Mouse (Mus musculus): Measurements from ENCODE around the gene Itgav.
"Not testable (repeated sequence)": the region's sequence is repeated elsewhere in the genome, so short reads cannot be mapped to it uniquely, and the experiment has no call there.

The Itgav gene

DNA sequence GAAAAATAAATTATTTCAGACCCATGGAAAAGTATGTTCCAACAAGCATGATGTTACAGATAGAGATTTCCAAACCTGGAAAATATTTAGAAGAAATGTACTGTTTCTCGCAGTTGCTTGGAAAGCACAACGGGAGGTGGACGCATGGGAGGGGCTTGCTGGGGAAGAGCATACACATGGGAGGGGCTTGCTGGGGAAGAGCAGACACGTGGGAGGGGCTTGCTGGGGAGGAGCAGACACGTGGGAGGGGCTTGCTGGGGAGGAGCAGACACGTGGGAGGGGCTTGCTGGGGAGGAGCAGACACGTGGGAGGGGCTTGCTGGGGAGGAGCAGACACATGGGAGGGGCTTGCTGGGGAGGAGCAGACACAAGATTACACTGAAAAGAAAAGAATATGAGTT is 10.9 kb upstream of the Itgav start:
- DNase-seq: not testable (repeated sequence)

DNA sequence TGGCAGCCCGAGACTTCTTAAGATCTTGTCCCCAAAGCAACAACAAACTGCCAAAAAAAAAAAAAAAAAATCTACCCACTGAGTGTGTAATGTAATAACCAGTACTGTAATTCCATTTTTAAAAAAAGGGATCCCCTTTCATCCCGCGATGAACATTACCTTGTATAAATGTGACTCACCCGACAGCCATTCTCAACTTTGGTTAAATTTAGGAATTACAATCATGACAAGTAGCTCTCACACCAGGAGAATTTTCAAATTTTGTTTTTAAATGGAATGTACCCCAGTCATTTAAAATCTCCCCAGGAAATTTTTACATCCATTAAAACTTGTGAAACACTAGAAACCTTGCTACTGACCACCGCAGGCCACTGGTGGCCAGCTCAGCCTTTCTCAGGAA is 10.3 kb upstream of the Itgav start:
- DNase-seq: no peak

DNA sequence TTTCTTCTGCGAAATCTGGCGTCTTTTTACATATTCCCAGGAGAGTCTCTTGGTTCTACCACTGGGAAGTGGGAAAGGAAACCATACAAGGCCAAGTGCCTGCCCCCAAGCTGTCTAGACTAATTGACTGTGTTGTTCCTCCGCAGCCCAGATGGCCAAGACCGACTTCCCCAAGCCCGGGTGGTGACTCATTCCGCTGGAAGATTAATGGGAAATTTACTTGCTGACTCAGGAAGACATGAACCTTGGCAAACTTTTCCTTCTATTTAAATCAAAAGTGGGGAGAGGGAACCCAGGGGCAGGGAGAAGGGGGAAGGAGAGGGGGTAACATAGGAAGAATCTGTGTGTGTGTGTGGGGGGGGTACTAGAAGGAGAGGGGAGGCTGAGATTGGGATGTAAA is 9.4 kb upstream of the Itgav start:
- peak; percentile 24 to 54 for DNase-seq

DNA sequence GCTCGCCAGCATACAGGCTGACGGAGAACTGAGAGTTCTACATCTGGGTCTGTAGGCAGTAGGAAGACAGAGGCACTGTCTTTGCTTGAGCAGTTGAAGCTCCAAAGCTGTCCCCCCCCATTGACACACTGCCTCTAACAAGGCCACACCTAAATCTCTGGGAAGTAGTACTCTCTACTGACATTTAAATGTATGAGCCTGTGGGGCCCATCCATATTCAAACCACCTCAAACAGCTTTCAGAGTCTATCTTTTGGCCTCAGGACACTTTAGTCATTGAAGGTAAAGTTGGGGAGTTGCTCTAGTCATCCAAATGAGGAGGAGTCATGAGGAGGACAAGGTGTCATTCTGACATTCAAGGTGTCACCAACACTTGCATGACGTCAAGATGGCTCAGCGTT is 5.9 kb upstream of the Itgav start:
- no peak for DNase-seq

DNA sequence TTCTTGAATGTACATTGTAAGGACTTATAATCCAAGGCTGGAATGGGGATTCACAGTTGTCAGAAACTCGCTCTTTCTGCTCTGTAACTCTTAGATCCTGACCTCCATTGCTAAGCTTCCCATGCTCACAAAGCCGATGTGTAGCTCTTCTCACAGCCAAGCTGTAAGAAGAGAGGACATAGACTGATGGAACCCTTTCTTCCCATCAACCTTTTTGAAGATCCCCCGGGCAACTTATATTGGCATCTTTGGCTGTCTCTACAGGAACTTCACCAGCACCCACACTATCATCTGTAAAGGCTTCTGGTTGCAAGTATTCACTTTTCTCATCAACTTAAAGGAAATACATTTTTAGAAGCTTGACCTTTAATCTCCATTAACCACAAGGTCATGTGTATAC is 2.6 kb upstream of the Itgav start:
- no peak for DNase-seq

DNA sequence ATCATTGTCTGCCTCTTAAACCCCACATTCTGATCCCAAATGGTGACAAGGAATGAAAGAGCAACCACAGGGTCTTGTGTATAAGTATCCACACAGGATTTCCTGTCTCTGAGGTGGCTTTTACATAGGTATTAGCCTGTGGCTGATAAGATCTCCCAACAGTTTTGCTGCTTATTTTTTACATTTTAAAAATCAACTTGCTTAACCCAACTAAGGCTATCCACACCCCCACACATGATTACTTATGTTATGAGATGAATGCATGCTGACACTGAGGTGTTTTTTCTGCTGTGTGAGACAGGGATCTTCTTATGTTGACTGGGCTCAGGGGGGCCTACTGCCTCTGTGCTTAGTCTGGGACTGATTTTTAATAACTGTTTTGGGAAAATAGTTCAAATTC is 1.3 kb upstream of the Itgav start:
- DNase-seq: no peak

DNA sequence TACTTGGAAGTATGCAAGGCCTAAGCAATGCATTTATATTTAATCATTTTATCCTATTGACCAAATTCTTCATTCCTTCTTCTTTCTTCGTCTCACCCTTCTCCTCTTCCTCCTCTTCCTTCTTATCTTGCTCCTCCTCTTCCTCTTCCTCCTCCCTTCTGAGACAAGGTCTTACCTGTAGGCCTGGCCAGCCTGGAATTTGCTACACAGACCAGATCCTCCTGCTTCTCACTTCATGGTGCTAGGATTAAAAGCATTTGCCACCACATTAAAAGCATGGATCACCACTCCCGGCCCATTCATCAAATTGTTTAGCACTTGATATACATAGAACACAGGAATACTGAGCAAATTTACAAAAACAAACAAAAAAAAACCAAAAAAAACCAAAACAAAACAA is 851 bp upstream of the Itgav start:
- DNase-seq: no peak

DNA sequence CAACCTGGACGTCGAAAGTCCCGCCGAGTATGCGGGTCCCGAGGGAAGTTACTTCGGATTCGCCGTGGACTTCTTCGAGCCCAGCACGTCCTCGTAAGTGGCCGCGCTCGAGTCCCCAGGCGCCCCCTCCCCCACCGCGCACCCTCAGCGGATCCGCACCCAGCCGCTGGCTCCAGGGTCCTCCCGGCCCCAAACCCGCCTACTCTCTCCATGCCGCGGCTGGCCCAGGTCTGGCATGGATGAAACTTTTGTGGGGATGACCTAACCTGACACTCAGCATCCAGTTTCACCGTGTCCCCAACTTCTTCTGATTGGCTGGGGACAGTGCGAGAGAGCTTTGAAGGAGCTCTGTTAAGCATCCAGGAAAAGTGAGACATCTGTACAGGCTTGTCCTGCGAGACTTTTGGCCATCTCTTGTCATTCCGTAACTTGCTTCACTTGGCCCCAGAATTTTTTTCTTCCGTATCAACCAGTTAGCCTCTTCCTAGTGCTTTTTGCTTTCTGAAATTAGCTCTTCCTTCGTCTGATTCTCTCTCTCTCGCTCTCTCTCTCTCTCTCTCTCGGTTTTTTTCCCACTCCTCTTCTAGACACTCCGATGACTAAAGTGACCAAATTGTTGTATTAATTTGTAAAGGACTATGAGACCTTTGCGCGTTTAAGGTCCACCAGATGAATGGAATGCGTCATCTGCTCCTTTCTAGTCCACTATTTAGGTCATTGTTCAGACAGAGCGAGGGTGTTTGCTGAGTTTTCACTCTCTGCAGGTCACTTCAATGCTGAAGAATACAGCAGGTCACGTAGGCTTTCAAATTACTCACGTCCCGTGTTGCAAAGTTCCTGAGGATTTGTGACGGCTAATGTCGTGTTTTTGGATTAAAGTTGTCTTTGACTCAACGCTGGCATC is 882 bp downstream of the Itgav start:
- DNase-seq: peak in 1 of 2 experiments; percentile 59

DNA sequence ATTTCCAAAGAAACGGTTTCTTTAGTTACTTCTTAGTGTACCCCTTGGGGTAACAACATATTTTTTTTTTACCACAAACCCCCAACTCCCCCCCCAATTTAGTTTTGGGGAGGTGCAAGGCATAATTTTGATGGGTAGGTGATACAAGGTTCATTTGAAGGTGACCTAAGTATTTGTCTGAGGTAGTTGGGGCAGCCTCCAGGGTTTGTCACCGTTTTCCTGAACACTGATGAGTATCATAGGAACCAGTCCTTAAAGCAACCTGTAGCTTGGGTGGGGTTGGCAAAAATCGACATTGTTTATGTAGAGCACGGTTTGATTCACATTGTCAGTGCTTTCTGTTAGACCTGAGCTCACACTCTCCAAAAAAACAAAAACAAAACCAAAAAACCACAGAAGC is 1.6 kb downstream of the Itgav start:
- DNase-seq: no peak

DNA sequence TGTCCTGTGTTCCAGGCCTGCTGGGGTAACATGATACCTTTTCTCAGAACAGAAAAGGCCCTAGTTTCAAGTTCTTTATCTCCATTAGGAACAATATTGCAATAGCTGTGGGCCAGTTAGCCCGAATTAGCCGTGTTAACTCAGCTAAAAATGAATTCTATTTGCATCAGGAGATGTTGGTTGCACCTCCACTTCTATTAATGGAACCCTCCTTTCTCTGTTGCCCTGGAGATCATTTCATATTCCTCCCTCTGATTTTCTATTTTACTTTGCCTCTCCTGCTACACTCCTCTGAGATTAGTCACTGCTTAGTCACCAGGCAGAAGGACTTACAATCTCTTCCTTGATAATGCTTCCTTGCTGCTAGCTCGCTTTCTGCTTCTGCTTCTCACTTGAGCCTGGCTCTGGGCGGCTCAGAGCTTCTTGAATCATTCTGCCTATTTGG is 4.1 kb downstream of the Itgav start:
- DNase-seq: no peak

DNA sequence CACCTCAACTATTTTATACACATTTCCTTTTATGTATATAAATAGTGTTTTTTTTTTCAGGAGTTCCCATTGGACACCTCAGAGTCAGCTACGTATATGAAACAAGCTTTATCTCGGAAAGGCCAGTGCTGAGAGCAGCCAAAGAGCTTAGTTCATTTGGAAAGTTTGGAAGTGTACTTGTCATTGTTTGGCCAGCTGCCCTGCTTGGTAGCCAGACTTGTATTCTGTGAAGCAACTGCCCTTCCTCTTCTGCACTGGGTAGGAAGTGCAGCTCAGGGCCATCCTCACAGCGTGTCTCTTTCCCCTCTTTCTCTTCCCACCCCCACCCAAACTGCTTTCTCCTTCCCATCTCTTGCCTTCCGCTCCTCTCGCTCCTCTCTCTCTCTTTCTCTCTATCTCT is 5.1 kb downstream of the Itgav start:
- DNase-seq: peak in 1 of 2 experiments; percentile 30

DNA sequence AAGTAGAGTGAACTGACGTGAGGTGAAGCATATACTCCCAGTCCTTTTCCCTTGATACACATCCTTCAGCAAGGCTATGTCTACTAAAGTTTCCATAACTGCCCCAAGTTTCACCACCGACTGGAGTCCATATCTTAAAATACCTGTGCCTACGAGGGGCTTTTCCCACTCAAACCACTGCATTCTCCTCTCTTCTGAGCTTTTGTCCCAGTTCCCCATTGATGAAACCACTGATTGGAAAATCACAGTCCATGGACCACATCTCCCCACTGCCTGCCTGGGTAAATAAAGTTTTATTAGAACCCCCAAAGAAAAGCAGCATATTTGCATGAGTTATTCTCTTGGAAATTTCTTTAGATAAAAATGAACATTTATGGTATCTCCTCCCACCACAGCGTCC is 8.7 kb downstream of the Itgav start:
- no peak for DNase-seq

DNA sequence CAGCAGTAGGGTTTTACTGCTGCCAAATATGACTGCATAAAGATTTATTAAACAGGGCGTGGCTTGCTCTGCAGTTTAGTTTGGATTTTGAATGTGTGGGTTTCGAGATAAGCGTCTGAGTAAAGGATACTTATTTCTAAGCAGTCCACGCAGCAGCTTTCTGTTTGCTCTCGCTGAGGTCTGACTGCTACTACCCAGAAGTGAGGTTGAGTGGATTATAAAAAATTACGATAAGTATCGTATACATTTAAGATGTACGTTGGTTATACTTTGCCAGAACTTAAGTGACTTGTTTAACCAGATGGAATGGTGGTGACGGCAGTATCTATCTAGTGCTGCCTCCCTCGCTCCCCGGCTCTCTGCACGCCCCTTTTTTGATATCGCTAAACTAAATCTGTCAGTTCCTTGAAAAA is 9.8 kb downstream of the Itgav start:
- no peak for DNase-seq

DNA sequence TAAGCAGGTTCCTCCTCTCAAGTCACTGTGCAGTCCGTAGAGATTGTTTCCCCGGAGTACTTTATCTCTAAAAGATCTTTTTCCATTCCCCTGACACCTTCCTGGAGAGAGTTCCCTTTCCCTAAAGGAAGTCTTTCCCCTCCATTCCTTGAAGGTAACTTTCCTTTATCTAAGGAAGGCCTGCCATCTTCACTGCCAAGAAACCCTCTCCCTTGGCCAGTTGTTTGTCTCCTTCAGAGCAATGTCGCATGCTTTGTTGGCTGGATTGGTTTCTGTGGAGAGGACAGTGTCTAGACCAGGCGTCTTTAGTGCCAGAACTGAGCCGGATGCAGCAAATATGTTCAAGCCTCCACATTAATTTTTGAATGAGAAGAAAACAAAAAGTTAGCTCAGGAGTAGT is 11.1 kb downstream of the Itgav start:
- DNase-seq: no peak

DNA sequence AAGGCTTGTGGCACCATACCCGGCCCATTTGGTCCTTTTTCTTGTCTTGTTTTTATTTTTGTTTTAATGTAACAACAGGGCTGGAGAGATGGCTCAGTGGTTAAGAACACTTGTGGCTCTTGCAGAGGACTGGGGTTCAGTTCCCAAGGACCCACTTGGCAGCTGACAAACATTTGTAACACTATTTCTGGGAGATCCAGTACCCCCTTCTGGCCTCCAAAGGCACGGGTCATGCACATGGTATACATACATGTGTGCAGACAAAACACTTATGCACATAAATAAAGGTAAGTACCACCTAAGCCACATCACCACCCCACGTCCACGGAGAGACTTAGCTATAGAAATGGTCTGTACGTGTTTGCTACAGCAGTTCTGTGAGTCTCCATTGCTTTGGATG is 12.6 kb downstream of the Itgav start:
- no peak for DNase-seq

DNA sequence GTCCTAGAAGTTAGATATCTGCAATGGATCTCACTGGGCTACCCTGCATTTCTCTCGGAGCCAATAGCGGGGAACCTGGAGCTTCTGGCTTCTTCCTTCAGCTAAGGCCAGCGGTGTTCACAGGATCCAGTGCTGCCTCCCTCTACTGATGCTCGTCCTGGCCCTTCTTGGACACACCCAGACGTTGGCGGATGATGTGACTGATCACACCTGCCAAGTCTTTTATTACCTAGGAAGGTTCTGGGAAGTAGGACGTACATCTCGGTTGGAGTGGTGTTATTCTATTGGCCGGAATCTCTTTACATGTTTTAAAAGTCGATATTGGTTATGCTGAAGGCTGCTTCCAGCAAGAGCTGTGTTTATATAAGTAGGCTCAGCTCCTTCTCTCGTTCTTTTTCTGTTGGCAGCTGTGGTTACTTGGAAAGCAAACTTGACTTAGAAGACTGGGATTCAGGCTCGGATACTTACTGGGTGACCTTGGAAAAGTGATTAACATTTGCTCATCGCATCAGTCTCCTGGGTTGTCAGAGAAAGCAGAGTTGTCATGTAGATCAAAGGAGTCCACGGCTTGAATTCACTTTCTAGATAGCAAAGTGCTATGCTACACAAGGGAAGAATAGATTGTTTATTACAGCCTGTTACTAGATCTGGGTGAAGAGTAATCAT is 14.5 kb downstream of the Itgav start:
- no peak for DNase-seq

DNA sequence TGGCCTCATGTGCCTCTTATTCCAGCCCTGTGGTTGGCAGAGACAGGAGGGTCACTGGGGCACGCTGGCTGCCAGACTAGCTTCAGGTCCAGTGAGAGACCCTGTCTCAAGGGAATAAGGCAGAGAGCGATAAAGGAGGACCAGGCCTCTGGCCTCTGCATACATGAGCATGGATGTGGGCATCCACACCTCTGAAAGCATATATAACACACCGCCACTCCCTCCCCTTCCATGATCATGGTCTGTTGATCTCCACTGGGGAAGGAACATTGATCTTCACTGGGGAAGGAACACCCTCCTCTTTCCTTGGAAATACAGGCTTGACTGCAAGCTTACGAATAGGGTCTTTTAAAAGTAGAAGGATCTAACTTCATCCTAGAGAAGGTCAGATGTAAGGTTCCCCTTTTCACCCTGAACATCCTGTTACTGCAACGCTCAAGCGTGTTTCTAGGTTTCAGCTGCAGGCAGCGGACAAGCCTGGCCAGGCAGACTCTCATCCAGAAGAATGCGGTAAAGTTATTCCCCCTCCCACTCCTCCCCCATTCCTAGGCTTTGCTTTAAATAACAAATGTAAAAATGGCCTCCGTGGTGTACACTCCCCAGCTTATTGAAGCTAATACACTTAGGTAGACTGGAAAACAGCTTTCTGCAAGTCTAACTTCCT is 15.4 kb downstream of the Itgav start:
- DNase-seq: no peak

DNA sequence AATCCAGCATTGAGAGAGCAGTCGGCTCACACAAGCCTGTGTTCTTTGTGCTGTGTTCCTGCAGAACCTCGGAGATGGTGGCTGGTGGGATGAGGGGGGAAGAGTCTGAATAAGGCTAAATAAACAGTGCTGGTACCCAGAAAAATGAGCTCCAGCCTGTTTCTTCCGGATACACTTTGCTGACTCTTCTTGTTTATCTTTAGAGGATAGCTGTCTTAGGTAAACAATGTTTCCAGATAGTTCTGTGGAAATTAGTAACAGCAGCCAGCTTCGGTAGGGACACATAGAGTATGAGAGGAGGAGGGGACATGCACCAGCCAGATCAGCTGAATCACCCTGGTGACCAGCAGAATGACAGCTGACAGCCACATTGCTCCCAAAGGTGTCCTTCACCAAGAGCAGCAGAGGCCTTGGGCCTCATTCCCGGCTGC is 16.4 kb downstream of the Itgav start:
- DNase-seq: no peak

DNA sequence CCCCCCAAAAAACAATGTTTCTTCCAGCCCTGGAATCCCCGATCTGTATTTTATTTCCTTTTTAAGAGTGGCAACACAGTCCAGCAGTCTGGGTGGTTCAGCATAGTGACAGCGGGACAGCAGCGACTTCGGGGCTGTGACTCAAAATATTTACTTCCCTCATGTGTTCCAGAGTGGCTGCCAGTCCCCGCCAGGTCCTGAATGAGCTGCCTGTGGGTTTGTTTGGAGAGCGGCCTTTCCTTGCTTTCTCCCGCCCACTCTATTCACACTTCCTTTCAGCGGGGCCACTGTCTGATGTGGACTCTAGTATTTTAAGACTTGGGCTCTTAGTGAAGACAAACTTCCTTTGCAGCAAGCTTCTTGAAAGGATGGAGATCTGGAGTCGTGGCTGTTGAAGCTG is 18.0 kb downstream of the Itgav start:
- no peak for DNase-seq

DNA sequence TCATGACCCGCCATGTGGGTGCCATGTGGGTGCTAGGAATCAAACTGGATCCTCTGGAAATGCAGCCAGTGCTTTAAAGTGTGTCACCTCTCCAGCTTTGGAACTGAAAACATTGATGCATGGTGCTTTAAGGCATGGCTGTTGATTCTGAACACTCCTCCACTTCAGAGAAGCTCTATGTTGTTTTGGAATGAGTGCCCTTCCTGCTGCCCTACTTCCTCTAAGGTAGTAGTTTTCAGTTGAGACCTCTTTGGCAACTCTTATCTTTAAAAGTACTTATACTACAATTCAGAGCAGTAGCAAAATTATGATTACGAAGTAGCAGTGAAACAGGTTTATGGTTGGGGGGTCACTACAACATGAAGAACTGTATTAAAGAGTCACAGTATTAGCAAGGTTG is 18.6 kb downstream of the Itgav start:
- DNase-seq: no peak

DNA sequence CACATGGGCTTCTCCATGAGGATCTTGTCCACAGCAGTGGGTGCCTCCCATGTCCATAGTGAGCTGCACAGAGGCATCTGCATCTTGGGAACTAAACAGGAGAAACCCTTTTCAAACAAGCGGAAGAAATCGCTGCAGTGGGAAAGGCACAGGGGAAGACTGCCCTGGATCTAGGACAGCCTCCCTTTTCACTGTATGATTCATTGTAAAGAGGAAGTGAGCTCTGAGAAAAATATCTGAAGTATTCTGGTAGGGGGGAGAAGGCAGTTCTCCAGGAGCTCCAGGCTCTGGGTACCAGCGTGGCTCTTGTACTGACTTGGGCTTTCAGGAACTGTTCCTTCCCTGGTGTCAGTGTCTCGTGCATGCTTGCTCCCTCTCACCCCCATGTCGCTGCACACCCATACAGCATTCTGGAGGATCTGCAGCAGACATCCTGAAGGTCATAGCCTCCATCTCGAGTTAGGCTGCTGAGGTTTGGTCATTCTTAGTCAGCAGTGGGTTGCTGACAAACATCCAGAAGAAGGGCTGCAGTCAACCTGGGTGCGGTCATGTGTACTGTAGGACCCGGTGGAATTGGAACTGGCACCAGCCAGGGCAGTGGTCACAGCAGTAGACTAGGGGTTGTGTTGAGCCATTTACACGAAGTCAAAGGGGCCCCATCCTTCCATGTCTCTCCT is 20.2 kb downstream of the Itgav start:
- no peak for DNase-seq

DNA sequence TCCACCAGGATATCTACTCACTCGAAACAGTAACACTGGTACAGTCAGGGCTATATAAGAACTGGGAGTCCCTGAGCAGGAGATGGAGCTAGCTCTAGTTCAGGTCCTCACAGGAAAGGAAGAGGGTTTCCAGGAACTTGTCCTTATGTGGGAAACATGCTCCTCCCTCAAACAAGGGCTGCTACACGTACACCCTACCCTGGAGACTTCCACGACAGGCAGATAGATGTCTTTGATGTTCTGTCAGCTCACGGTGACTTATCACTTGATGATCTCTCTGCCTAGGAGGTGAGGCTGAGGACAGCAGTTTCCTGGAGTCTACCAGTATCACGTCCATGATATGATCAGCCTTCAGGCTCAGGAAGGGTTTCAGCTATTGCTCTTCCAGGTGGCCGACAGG is 21.1 kb downstream of the Itgav start:
- DNase-seq: no peak

DNA sequence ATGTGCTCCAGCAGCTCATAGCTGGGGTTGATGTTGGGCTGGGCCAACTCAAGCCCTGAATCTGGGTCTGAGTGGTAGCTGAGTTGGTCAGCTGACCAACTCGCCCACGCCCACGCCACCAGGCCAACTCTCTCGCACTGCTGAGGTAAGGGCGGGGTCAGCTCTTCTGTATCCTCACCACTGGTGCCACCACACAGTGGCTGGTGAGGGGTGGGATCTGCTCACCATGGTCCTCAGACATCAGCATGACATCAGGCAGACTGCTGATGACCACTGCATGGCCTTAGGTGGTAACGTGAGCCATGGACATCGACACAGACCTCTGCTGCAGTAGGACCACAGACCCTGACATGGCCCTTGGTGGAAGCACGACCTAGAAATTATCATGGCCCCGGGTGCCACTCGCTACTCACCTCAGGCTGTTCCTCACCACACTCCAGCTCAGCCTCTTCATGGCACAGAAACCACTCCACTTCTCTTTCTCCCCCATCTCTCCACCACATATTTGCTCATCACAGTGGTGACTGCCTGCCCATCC is 24.5 kb downstream of the Itgav start:
- DNase-seq: no peak

Data from cerebellum, postnatal 25 days (tissue).